Mouse (Mus musculus) adrenal gland, postnatal 25 days (tissue): ENCODE results near the gene Galns. TPM values are rescaled to one million over a fixed set of nuclear protein-coding genes. Genes with fewer than 3 reads are reported as not detected.

Source experiments
- DNase-seq: peaks from one replicate; pipeline ENCODE4 v3.0.0; 2021; ENCODE audit warnings: mixed read lengths
- long read RNA-seq: library from polyadenylated mRNA; stranded (forward); transcript quantifications from one replicate; pipeline ENCODE4 v2.0.0, GENCODE M21; 2021
- total RNA-seq: library from RNA; stranded (reverse); gene quantifications from 2 replicates; pipeline ENCODE4 v1.2.3, GENCODE M21; 2021

The Galns gene
- 6.2 and 7.3 TPM in 2 replicates for total RNA-seq
- long read RNA-seq, transcript Galns-201 (14 exons, 2,557 nt): major isoform, 5 of 9 reads
- long read RNA-seq, partial matches to known transcripts: 1 of 9 reads
- long read RNA-seq, other reads (novel, unspliced or antisense): 3 of 9 reads

- peak; percentile 93 for DNase-seq
Observed at GRCm38 (mm10) chr8:122611295-122612133, at the start of gene Galns, which contains the start of gene Trappc2l. TSS of gene Galns (minus strand) at chr8:122611463. TSS of gene Trappc2l (plus strand) at chr8:122611640.

DNA sequence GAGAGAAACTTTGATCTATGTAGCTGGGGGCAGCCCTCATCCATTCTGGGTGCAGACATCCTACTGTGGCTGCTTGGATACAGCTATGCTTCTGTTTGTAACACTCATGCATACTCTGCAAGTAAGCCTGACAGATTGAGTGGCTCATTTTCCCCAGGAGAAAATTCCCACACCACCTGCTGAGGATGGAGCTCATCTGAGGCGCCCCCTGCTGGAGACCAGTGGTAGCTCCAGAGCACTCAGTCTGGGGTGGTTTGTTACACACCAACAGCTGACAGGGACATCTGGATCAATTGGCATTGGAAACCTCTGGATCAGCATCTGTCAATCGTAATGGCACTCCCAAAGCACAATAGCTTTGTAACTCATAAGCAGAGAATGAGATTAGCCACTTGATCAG lies 48.8 kb upstream of the Galns start:
- DNase-seq: no peak

DNA sequence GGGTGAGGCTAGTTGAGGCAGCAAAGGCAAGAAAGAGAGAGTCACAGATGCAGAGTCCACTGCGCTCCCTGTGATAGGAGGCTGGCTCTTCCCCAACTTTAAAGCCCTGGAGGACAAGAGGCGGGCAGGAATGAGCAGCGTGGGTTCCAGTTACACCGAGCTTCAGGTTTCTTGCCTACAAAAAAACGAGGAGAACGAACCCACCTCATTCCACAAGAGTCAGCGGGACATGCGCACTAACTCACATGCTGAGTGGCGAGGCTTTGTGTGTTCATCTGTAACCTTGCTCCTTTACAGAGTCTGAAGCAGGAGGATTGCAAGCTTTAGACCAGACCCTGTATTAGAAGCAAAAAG lies 47.5 kb upstream of the Galns start:
- no peak for DNase-seq

- no peak for DNase-seq
Observed at GRCm38 (mm10) chr8:122658149-122658806, 47.0 kb upstream of the Galns start.

GRCm38 (mm10) chr8:122656056-122656999 lies 45.1 kb upstream of the Galns start:
- peak; percentile 84 for DNase-seq

DNA sequence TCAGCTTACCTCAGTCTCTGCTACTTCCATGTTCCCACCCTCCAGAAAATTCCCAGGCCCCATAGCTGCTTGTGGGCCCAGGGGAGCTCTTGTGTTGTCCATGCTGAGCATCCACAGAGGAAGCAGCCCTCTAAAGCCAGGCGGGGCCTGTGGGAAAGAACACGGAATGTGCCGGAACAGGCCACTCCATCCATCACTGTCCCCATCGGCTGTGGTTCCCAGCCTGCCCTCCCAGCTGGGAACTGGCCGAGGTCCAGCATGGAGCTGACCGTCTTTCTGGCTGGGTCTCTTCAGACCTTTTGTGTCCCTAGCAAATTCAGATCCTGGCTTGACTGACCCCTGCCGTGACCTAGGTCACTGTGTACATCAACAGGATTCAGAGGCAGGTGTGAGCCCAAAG lies 43.5 kb upstream of the Galns start:
- peak; percentile 66 for DNase-seq

- no peak for DNase-seq
Observed at GRCm38 (mm10) chr8:122652643-122653042, 41.4 kb upstream of the Galns start.

- DNase-seq: no peak
Observed at GRCm38 (mm10) chr8:122651326-122651921, 40.2 kb upstream of the Galns start.

DNA sequence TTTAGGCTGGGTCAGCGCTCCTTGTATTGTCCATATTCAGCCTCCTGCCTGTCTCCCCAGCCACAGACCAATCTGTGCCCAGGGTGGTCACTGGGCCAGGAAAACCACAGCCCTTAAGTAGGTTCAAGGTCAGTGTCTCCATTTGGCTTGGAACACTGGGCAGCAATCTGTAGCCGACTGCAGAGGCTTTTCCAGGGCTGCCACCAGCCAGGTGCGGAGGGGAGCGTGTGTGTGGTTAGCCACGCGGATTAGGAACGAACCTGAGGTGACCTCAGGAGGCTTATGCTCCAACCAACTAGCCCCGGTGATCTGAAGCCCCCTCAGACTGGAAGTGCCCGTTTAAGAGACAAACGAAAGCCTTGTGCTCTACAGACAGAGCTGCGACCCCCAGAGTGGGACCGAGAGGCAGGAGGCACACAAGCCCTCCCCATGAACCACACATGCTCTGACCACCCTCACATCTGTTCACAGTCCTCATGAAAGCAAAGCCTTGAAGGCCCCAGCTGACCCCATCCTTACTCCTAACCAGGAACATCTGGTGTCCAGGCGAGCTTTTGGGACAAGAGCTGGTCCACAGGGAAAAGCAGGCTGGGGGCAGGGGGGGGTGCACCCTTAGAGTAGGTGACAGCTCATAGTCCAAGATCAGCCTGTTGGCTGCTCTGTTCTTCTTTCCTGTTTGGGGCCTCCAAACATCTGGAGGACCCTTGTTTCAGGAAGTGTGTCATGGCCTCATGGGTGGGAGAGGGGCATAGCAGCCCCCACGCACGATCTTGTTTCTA lies 37.1 kb upstream of the Galns start:
- no peak for DNase-seq

- DNase-seq: no peak
Observed at GRCm38 (mm10) chr8:122646337-122646736, 35.1 kb upstream of the Galns start.

GRCm38 (mm10) chr8:122644175-122644954 lies 33.1 kb upstream of the Galns start:
- DNase-seq: peak; percentile 58

- peak; percentile 81 for DNase-seq
Observed at GRCm38 (mm10) chr8:122642071-122642470, 30.8 kb upstream of the Galns start.

- DNase-seq: no peak
Observed at GRCm38 (mm10) chr8:122641406-122641805, 30.1 kb upstream of the Galns start.

GRCm38 (mm10) chr8:122640825-122641224 lies 29.6 kb upstream of the Galns start:
- DNase-seq: no peak

DNA sequence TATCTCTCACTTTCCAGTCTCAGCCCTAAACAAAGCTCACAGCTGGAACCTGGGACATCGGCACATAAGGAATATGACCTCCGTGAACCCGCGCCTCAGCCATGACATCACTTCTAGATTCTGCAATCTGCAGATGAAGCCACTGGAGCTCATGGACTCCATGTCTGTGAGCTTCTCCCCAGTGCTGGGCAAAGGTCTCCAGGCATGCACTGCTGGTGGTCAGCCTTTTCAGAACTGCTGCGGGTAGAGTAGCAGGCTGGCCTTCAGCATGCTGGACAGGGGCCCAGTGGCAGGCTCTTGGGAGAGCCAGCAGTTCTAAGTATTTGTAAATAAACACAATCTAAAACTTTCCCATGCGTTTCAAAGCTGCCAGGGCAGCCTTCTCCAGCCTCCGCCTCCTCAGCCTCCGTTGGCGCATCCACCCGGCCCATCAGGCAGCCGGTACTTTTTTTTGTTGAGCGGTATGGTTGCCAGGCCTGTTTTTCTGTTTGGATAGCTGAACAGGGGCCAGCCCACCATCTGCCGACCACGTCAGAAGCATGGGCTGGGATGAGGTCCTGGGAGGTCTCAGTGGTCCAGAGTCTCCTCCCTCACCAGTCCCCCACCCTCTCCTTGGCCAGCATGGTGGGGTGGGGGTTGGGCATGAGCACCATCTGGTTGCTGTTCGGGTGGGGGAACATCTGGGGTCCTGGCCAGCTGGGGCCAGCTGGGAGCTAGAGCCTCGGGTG lies 28.4 kb upstream of the Galns start:
- peak; percentile 35 for DNase-seq

DNA sequence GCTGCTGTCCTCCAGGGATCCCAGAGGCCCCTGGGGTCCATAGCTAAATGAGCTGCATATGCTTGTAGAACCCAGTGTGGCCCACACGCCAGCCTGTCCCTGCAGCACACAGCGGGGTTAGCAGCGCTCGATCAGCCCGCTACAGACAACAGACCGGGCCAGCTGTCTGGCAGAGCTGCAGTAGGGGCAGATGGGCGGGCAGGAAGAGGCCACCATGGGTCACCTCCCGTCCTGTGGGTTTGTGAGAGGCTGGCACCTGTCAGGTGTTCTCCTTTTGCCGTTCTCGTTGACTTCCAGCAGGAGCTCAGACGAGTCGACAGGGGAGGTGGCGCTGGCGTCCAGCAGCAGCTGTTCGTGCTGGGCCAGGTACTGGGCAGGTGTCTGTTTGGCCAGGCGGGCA lies 27.3 kb upstream of the Galns start:
- no peak for DNase-seq

DNA sequence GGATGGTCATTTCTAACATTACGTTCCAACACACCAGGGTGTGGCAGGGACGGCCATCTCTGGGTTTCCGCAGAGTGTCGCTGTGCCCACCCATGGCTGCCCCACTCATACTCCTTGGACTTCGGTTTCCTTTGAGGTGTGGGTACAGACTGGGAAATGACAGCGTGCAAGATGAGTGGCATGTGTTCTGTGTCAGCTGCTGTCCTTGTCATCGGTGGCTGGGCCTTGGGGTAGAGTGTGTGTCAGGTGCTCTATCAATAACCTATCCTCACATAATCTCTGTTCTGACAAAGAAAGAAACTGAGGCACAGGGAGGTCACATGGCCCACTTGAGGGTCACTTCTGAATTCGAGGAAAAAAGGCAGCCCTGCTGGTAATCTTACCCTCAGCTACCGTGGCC lies 26.0 kb upstream of the Galns start:
- DNase-seq: no peak

DNA sequence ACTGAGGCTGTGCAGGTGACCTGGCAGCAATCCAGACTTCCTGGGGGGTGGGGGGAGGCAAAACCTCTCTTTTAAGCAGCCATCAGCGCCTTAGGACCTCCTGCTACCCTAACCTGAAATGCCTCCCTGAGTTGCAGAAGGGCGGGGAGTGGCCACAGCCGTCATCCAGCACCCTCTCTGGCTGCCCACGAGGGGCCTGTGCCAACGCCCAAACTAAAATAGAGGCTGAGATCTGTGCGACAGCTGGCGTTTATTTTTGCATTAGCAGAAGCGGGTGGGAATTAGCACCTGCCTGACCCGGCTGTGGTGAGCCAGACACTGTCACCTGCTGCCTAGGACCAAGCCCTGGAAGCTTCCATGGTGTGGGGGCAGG lies 25.5 kb upstream of the Galns start:
- DNase-seq: no peak
